Mouse (Mus musculus): ENCODE data around the gene Pappa. TPM values are rescaled to one million over a fixed set of nuclear protein-coding genes. Genes with fewer than 3 reads are reported as not detected.

The Pappa gene
- total RNA-seq, 2 experiments from 2014 or later = 0.61 to 0.88 TPM

DNA sequence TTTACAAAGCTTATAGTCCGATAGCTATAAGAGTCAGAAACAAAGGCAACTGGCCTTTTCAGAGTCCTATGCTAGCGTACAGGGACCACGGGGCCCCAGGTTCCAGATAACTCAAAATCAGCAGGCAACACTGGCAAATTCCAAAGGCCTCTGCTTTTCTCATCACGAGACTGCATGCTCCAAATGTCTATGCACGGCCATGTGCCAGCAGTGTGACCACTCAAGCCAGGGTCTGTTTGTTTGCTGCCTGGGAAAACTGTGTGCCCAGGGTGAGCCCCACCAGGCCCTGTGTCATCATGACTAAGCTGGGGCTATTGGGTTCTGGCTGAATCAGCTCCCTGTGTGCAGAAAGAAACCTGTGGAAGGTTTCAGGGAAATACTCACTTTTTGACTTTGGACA lies 35.5 kb downstream of the Pappa start:
- intact Hi-C loops (cut with DNase I) = no loop called here
- peak in 1 of 2 experiments; percentile 24 for DNase-seq

DNA sequence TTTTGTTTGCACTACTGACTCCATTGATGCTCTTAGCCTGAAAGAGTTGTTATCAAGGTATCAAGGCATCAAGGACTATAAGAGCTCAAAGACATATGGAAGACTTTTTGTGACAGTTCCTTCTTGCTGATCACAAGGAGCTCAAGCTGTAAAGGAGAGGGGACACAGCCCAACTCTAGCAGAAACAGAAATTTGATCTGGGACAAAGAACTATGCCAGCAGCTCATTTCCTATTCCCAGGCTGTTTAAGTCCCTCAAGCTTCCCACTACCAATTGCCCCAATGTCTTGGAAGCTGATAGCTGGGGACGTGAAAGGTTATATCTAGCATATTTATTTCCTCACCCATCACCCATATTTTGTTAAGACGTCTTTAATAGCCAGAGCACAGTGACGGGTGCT lies 39.7 kb downstream of the Pappa start:
- DNase-seq = no peak
- intact Hi-C loops (cut with DNase I) = no loop called here

DNA sequence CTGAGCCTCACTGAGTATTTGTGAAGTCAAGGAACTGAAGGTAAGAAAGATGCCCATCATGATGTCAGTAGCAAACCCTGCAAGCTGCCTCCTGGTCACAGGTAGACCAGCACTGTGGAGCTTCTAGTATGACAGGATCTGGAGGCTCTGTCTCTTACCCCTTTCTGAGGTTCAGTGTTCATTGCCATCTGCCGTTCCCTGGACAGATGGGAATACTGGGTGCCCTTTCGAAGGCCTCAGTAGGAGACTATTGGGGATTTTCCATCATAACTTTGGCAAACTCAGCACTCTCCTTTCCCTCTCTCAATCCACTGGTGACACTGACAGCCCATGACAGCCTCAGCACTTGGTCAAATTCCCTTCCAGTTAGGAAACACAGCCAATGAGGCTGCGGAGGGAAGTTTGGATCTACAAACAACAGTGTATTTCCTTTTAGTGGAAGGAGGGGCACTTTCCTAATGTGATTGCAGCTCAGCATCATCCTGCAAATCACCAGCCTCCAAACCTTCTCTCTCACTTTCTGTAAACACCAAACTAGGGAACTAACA lies 42.4 kb downstream of the Pappa start:
- DNase-seq = no peak
- intact Hi-C loops (cut with DNase I) = no loop called here

DNA sequence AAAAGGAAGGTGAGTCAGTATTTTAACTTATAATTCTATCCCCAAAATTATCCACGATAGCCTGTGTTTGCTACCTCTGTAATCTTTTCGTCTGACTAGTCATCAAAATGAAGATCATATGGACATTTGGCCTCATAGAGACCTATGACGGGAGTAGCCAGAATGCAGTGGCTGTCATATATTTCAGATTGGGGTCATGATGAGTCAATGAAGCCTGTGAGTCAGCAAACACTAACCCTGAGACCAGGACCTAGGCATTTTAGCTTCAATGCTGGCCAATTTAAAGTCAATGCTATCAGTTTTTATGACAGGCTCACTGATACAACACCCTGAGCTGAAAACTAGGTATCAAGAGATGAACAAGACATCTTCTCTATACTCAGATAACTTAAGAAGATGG lies 50.5 kb downstream of the Pappa start:
- intact Hi-C loops (cut with DNase I) = no loop called here
- DNase-seq = no peak

DNA sequence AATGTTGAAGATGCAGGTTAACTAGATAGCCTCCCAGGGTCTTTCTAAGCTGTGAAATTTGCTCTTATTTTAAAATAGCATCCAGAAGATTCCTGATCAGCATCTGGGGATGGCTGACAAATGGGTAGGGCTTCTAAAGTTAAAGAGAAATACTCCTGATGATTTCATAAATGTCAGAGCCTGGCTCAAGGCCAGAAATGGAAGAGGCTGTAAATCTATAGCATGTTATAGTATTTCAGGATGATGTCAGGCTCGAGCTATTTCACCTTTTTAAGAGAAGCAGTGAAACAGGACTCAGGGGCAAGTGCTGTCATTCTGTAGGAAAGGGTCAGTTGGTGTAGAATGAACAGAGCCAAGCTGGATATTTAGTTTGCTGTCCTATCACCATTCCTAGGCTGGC lies 54.2 kb downstream of the Pappa start:
- DNase-seq = no peak
- intact Hi-C loops (cut with DNase I) = no loop called here

DNA sequence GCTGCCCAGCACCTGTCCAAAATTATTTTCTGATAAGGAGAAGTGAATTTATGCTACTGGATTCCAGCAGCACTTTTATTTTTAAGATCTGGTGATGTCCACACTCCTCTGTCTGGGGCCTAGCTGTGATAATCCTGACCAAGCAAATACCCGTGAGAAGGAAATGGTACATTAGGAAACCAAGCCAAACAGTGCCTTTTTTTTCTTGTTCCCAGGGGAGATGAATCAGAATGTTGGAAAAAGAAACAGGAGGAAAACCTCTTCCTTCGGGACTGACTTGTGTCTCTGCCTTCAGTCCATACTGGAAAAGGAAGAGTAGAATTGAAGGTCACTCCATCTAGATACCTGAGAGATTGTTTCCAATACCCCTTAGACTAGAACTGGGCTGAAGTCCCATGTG lies 63.3 kb downstream of the Pappa start:
- DNase-seq = no peak
- intact Hi-C loops (cut with DNase I) = no loop called here

DNA sequence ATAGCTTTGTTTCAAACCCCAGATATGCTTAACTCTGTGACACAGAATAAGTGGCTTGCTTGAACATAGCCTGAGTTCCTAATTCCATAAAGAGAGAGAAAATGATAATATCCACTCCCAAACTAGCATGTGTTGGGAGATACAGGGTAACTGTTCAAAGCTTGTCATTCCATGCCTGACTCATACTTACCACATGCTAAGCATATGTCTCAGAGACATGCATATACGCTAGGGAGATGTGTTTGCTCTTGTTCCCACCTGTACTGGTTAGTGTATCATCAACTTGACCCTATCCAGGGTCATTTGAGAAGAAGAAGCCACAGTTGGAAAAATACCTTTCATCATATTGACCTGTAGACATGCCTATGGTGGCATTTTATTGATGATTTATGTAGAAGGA lies 63.7 kb downstream of the Pappa start:
- intact Hi-C loops (cut with DNase I) = no loop called here

DNA sequence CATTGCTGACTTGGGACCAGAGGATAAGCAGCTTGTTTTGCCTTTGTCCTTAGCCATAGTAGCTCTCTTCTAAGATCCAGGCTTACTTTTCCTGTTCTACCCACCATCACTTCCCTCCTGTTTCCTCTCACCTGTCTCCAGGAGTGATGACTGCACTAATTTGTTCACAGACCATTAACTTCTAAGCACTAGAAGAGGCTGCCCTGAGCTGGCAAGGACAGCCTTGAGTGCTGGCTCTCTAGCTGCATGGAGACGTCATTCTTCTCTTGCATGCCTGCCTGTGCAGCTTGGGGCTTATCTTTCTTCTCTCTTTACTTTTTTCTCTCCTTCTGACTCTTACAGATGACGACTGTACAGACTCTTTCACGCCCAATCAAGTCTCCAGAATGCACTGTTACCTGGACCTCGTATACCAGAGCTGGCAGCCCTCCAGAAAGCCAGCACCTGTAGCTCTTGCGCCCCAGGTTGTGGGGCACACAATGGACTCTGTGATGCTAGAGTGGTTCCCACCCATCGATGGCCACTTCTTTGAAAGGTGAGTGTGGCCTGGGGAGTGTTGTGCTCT lies 65.0 kb downstream of the Pappa start:
- intact Hi-C loops (cut with DNase I) = no loop called here
- DNase-seq = no peak

More for the DNA sequence above, 63.7 kb downstream of the Pappa start:
- DNase-seq = no peak

DNA sequence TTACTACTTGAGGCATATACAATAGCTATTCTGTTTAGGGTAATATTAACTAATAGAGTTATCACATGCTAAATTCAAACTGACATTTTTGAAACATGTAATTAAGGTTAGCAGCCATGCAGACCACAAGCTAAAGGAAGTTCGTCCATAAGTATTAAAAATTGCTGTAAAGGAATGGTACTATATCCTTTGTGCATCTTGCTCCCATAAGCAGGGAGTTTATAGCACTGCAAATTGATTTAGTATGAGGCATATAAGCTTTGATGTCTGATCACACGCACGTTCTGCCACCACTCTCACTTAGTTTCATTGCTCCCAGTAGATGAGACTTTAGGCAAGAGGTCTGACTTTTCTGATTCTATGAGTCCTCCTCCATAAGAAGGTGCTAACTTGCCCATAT lies 68.8 kb downstream of the Pappa start:
- intact Hi-C loops (cut with DNase I) = no loop called here
- no peak for DNase-seq

DNA sequence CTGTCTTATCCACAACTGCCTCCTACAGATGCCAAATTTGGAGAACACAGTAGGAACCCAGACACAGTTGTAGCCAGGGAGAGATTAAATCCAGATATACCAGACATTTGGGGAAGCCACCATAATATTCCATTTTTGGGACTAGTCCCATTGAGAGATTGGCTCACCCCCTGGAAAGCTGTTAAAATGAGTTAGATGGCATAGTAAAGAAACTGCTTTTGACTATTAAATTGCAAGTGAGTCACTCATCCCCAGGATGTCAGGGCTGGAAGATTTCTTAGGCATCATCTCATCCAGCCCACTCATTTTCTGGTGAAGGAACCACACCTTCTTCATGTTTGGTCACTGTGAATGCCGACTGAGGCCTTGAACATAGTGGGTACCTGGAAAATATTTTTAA lies 72.0 kb downstream of the Pappa start:
- intact Hi-C loops (cut with DNase I) = no loop called here
- no peak for DNase-seq

DNA sequence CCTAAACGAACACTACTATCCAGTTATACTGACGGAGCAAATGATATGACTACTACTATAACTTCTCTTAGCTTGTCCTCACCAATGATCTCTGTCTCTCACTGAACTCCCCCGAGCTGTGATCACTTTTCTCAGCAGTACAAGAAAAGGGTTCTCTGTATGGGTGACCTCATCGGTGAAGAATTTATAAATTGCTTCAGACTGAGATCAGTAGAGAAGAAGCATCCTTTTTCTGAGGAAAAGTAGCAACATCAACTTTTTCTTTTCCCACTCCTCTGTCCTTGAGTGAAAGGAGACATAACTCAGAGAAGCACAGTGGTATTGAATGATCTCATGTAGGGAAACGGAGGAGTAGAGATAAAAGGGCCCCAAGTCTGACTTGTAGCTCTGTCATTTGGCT lies 79.7 kb downstream of the Pappa start:
- intact Hi-C loops (cut with DNase I) = no loop called here
- no peak for DNase-seq

DNA sequence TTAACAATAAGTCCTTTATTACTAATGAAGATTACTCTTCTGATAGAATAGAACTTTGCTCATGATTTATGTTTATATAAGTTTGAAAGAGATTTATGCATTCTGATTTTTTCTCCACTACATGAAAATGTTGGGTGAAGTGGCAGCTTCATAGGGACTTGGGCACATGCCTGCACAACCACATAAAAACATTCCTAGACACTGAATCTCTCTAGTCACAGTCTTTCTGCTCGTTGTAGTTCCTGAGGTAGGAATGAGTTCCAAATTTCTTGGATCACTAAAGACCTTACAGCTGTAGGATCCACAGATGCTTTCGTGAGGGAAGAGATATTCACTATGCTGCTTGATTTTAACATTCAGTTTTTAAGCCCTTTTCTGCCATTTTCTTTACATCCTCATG lies 81.5 kb downstream of the Pappa start:
- DNase-seq = no peak
- intact Hi-C loops (cut with DNase I) = no loop called here

DNA sequence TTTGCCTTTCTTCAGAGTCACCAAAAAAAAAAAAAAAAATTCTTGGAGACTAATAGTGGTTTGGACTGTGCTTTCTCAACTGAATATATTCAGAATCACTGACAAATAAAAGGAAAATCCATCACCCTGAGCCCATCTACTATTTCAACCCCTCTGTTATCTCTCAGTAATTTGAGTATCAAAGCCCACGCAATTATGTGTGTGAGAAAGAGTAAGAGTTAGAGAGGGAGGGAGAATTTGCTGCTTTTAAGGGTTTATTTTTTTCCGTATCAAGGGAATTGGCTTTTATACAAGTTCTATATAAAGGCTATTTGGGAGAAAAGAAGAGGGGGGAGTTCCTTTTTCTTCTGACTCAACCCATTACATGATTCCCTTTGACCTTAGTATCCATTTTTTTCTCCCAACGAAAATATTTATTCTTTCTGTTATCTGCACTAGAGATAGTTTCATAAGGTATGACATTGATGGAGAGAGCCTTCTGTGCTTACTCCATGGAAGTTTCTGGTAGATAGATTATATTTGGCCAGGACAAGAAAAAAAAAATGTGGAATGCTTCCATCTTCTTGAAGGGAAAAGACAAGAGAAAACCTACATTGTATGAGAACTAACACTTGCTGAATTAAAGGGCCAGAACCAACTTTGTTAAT lies 85.5 kb downstream of the Pappa start:
- no peak for DNase-seq
- intact Hi-C loops (cut with DNase I) = no loop called here

DNA sequence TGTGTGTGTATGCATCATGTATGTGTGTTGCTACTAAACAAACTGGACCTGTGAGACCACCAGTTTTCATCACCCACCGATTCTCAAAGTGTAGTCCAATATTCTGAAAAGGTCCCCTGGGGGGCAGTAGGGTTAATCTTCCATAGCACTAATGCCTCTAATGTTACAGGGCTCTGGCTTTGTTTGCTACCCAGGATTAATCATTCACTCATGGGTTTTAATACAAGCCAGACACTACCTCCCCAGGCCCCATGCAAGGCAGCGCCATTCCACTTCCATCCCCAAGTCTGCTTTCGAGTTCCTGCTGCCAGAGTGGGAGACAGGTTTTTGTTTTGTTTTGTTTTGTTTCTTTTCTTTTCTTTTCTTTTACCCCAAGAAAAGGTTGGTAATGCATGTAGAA lies 92.7 kb downstream of the Pappa start:
- intact Hi-C loops (cut with DNase I) = no loop called here
- no peak for DNase-seq

DNA sequence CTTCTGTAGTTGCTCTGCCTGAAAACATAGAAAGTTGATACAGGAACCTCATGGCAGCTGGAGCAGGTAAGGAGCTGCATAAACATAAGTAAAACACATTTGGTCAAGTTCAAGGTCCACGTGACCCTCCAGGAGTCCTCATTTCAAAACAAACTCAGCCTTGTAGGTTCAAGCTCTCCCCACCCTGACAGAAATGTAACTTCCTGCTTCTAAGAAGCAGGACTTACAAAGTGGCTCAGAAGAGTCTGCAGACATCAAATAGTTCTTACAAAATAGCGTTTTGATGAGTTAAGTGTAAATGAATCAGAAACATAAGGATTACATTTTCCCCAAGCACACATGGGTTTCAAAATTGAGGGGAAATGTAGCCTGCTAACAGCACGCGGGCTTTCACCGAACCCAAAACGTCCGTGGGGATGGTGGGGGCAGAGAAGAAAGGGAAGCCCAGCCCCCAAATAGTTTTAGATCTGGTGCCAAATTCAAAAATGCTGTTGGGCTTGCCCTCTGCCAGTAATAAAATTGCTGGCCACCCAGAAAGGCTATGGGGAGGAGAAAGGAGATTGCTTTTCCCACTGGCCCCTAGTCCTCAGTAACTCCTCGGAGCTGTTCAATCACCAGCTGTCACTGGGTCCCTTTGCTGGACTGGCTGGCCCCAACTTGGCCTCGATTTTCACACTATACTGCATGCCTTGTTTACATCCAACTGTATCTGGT lies 93.8 kb downstream of the Pappa start:
- intact Hi-C loops (cut with DNase I) = no loop called here
- DNase-seq = no peak

DNA sequence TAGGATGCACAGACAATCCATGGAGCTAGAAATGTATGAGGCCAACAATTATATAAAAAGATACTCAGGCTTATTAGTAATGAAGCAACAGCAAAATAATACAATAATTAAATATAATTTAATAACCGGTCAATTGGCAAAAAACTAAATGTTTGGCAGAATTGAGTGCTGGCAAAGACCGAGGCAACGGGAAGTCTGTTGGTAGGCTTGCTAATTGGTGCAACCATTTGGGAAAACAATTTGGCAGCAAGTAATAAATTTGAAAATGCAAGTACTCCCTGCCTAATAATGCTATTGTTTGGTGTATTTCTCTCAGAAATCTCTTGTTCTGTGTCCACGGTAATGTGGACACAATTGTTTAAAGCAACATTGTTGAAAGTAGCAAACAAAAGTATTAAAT lies 99.9 kb downstream of the Pappa start:
- no peak for DNase-seq
- intact Hi-C loops (cut with DNase I) = no loop called here

DNA sequence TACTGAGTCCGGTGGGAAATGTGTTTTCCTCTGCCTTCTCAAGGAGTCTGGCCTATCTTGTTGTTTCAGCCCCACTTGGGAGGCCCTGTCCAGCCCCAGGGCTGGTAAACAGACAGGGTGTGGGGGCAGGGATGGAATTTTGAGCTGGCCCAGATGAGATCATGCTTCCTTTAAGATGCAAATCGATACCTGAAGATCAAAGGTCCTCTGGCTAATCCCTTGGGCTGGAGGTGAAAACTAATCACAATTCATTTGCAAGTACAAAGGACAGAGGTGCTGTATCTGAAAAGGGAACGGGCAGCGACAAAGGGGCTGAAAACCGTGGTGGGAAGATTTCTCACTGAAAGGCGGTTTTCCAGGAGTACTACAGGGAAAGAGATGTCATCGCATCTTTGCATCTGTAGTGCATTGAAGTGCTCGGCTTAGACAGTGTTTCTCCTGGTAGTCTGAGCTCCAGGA lies 114.6 kb downstream of the Pappa start:
- intact Hi-C loops (cut with DNase I) = no loop called here
- DNase-seq = no peak

DNA sequence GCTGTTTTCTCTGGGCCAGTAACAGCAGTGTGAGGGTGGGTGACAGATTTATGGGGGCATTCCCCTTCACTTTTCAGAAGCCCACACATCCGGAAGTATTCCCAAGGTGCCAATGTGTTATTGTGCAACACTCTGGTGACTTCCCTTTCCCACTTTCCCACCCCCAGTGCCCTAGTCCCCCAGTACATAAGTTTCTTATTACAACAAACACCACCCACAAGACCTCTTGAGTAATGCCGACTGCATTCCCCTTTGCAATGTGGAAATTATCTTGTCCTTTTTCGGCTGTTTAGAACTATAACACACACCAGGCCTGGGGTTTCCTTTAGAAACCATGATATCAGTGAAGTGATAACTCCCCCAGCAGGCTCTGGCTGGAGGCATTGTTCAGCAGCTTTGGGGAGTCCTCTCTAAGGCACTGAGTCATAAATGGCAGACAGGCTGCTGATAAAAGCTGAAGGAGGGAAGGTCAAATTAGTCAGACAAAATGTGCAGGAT lies 118.5 kb downstream of the Pappa start:
- DNase-seq = no peak
- intact Hi-C loops (cut with DNase I) = no loop called here

DNA sequence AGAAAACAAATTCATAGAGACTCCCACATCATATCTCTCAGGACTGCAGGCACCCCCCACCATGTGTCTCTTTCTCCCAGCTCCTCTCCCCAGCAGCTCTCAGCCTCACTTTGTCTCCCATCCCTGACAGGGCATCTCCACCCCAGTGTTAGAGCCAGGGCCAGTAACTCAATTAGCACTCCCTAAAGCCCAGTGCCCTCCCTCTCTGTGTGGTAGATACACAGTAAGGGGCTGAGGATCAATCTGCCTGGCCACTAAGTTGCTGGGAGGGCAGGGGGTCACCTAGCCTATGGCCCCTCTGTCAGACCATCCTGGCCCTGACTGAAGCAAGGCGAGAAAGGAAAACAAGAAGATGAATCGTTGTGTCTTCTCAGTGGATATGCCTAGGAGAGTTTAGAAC lies 119.3 kb downstream of the Pappa start:
- intact Hi-C loops (cut with DNase I) = no loop called here
- DNase-seq = no peak

DNA sequence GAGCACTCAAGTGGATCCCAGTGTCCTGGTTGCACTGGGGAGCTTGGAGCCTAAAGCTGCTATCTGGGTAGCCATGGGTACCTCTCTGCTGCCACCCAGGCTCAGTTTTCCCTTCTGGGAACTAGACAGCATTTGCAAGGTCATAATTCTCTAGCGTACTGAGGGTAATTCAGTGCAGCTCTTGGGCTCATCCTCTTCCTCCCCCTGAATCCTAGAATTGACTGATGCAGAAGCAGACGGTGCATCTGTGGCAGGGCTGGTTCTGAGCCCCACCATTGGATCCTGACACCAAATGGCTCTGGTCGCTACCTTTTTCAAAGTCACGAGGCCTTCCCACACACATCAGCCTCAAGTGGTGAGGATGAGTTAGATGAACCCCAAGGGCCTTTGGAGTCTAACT lies 121.0 kb downstream of the Pappa start:
- DNase-seq = no peak
- intact Hi-C loops (cut with DNase I) = no loop called here

DNA sequence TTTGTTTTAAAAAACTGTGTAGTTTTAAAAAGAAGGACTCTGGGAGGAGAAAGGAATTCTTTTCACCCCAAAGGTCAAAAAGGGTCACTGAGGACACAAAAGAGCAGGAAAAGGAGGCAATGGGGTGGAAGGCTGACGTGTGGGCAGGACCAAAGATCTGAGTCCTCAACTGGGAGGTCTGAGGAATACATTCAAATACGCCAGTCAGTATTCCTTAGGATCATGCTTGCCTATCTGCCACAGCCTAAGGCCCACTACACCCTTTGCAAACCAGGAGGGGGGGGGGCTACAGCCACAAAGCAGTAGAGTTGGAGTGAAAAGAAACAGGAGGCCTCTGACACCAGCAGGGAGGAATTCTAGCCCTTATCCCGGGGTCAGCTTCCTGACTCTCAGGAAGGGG lies 121.5 kb downstream of the Pappa start:
- intact Hi-C loops (cut with DNase I) = no loop called here
- DNase-seq = no peak

DNA sequence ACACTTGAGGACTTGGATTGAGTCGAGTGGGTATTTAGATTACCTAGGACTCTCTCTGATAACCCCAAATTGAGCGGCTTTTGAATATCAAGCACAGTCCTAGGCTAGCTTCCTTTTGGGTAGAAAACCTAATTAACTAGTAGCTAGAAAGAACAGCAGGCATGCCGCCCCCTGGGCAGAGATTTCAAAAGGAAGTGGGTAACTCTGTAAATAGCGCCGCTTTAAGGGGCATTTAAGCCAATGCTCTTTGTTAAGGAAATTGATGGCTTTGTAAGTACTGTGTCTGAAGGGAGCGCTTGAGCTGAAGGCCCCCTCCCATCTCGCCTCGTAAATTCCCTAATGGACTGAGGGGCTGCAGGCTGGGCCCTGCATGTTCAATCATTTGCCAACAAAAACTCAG lies 128.2 kb downstream of the Pappa start:
- no peak for DNase-seq
- intact Hi-C loops (cut with DNase I) = no loop called here
